Mouse (Mus musculus) frontal cortex, postnatal 36 days (tissue): ENCODE results near the gene Gm7849.
"Not testable (repeated sequence)": the region's sequence is repeated elsewhere in the genome, so short reads cannot be mapped to it uniquely, and the experiment has no call there.

Experiments
- DNase-seq, 2 experiments: peaks; one replicate each; pipeline ENCODE4 v3.0.0; 2022; ENCODE audit warnings: low spot score in 2 of 2

The Gm7849 gene

DNA sequence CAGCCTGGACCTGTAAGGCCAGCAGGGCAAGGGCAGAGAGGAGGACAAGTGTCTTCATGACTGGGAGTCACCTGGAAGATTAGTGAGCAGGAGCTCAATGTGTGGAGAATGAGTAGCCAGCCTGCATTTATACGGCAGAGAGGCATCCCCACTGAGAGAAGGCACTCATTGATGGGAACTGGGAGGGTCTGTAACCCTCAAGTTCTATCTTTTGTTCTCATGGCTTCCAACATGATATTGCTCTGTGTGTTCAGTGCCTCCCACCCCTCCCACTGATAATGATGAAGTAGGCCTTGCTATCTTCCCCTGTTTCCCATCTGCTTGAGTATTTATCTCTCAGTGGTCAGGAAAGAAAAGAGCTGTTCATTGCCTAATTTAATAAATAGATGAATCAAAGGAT, at the start of gene Gm7849:
Gene Gm7849 (minus strand): TSS at position 101 of the 400 bp plus-strand sequence.
- not testable (repeated sequence) for DNase-seq

DNA sequence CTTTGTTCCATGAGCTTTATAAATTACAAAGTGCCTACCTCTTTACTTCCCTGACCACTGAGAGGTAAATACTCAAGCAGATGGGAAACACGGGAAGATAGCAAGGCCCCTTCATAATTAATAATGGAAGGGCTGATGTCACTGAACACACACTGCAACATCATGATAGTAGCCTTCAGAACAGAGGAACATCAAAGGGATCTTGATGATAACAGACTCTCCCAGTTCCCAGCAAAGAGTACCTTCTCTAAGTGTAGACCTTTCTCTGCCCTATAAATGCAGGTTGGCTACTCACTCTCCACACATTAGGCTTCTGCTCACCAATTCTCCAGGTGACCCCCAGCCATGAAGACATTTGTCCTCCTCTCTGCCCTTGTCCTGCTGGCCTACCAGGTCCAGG, 29.2 kb downstream of the Gm7849 start, which contains the start of gene Defa36:
Gene Defa36 (plus strand): TSS at position 301 of the 400 bp plus-strand sequence.
- not testable (repeated sequence) for DNase-seq
